Mouse (Mus musculus) E14TG2a.4 (cell line): Measurements from ENCODE around the gene Prdm11.

Experiments used
- CTCF ChIP-seq: conservative IDR thresholded peaks from 2 replicates; pipeline ENCODE4 v1.5.1; 2014; ENCODE audit warnings: low read length
- NANOG ChIP-seq: IDR thresholded peaks from 2 replicates; pipeline ENCODE4 v1.6.1; 2014; ENCODE audit warnings: borderline replicate concordance, low read length, mixed read lengths
- POU5F1 ChIP-seq: IDR thresholded peaks from 2 replicates; pipeline ENCODE4 v1.6.1; 2014; ENCODE audit warnings: low read length, borderline replicate concordance

DNA sequence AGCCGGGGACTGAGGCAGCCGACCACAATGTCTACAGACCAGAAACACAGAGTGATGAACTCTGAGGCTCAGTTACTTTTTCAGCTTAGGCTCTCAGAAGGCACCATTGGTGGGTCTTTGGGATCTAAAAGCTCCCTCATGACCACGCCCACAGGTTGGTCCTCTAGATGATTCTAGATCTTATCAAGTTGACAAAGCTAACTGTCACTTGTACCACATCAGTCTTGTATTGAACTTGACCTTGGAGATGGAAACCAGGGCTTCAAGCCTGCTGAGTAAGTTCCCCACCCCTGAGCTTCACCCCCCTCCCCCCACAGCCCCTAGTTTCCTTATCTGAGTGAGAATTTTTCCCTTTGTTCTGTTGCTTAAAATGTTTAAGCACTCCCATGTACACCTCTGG lies 101.6 kb downstream of the Prdm11 start:
- no peak for TF ChIP-seq CTCF
- TF ChIP-seq NANOG = no peak
- TF ChIP-seq POU5F1 = no peak
